18 mouse cellular contexts compared by ENCODE assay signal in the genomic region with DNA sequence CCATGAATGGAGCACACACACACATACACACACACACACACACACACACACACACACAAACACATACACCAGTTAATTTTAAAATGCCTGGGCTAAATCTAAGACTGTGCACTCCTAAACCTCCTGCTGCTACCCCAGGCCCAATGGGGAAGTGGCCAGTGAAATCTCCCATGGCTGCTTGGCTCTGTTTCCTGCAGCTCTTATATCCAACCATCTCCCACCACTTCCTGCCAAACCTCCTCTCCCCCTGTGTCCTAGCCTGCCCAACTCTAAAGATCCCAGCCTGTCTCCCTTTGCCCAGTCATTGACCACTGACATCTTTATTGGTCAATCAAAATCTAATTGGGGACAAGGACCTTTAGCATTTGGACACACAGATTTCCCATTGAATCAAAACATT.
"Had no signal": no experiment of that assay in that cellular context is flagged by ENCODE, and none has a peak within 500 bp of the region (broad histone marks: within the 10 kb centered on the region; RNA-seq: fewer than 3 reads in every experiment).

No protein-coding gene starts in this region.

- H3K9ac ChIP-seq: lung, embryonic 14.5 days; midbrain, embryonic 12.5 days; neural tube, embryonic 13.5 days; neural tube, embryonic 15.5 days had no signal

- H3K4me3 ChIP-seq: midbrain, embryonic 10.5 days; midbrain, embryonic 12.5 days; neural tube, embryonic 13.5 days; neural tube, embryonic 15.5 days had no signal

- DNase-seq: lung, adult 18-20 months; lung, embryonic 14.5 days; lung, postnatal 10 days; lung, postnatal 4 days; midbrain, embryonic 14.5 days; retina, postnatal 1 day; right cerebral cortex, adult 18-20 months; right cerebral cortex, postnatal 25 days; right cerebral cortex, postnatal 4 days; spleen, adult 18-20 months; thymus, adult 18-20 months; thymus, postnatal 14 days; thymus, postnatal 36 days had no signal

- H3K4me2 ChIP-seq: lung, embryonic 14.5 days; midbrain, embryonic 12.5 days; neural tube, embryonic 13.5 days; neural tube, embryonic 15.5 days had no signal

- H3K36me3 ChIP-seq: midbrain, embryonic 10.5 days; midbrain, embryonic 12.5 days; neural tube, embryonic 13.5 days; neural tube, embryonic 15.5 days had no signal

- H3K27ac ChIP-seq: midbrain, embryonic 10.5 days; midbrain, embryonic 12.5 days; neural tube, embryonic 13.5 days; neural tube, embryonic 15.5 days had no signal

- ATAC-seq: midbrain, embryonic 16.5 days had no signal

- H3K27me3 ChIP-seq: midbrain, embryonic 12.5 days; neural tube, embryonic 13.5 days; neural tube, embryonic 15.5 days had no signal

- H3K9me3 ChIP-seq: midbrain, embryonic 10.5 days; midbrain, embryonic 12.5 days; neural tube, embryonic 13.5 days; neural tube, embryonic 15.5 days had no signal
